Mouse (Mus musculus): Measurements from ENCODE around the gene Mkln1. TPM values are rescaled to one million over a fixed set of nuclear protein-coding genes. Genes with fewer than 3 reads are reported as not detected.

The Mkln1 gene
- polyA plus RNA-seq (2011; ENCODE audit: insufficient read length, low read depth, missing spikeins) = 156 and 161 TPM in 2 replicates

DNA sequence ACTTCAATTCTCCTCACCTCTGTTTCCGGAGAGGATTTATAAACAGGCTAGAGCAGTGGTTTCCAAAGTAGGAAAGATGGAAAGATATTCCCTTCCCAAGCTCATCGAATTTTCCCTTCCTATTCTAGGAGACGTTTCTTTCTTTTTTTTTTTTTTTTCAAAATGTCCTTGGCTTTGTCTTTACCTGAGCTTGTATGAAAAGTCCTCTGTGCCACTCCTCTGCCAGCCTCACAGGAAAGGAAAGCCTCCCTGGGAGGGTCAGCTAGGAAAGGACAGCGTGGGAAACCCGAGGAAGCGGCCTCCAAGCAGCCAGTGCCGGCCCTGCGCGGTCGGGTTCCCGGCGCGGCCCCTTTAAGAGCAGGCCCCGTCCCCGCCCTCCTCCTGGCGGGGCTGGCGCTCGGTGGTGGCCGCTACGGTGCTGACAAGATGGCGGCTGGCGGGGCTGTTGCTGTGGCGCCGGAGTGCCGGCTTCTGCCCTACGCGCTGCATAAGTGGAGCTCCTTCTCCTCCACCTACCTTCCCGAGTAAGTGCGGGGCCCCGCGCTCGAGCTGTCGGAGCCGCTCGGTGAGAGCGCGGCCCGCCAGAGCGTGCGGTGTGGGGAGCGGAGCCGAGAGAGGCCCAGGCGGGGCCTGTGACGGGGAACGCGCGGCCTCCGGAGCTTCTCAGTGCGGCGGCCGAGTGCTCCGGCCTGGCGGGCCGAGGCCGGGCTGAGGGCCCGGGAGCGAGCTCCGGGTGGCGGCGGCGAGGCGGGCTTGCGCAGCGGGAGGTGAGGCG lies at the start of gene Mkln1:
Gene Mkln1 (plus strand): TSS at position 305 of the 775 bp plus-strand sequence.
- Histone ChIP-seq H3K27ac (ENCODE audit: insufficient read depth, low read length) (peak within 1 kb of the TSS; percentile 56; the same call in 1 of the 2 replicates), H3K4me3 (ENCODE audit: insufficient read depth, low read length) (peak within 1 kb of the TSS; percentile 95), H3K4me1 (ENCODE audit: control insufficient read depth, insufficient read depth, low read length) (peaks cover 5% of the 10 kb centered on the region)
- TF ChIP-seq CTCF (IDR thresholded peaks at IDR 0.05; ENCODE audit: borderline replicate concordance, insufficient read depth, low read length) (no peak), POLR2A (IDR thresholded peaks at IDR 0.05; ENCODE audit: low read depth, low read length) (peak; percentile 75)

DNA sequence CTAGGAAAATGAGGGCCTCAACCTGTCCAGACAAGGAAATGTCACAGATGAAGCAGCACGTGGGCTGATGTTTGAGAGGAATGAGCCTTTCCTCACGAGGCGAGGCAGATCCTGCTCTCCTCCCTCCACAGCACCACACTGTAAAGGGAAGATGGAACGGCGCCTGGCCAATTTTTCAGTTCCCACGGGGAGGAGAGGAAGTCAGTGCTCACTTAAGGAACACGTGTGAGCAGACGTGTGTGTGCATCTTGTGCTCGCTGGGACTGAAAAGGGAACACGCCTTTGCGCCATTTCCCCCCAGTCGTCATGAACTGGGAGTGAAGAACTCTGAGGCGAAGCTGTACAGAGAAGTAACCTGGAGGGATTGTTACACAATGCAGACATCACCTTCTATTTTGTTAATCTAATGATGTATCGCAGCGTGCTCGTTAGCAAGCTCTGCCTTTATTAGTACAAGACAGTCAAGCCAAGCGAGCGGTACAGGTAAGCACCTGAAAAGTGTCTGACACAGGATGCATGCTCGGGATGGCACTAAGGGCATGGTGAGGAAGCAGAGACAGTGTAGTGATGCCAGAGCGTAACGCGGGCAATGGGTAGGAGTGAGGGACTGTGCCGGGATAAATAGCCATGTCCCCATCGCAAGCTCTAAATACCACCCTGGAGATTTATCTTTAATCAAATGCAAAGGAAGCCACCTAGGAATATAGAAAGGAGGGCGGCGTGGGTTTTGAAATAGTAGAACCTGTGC lies 41.9 kb upstream of the Mkln1 start:
- Histone ChIP-seq H3K4me1 (ENCODE audit: control insufficient read depth, insufficient read depth, low read length) (no peaks in the 10 kb centered on the region), H3K27ac (ENCODE audit: insufficient read depth, low read length) (no peak overlapping the region), H3K4me3 (ENCODE audit: insufficient read depth, low read length) (no peak overlapping the region)
- no peak for TF ChIP-seq CTCF (IDR thresholded peaks at IDR 0.05; ENCODE audit: borderline replicate concordance, insufficient read depth, low read length)
- no peak for TF ChIP-seq POLR2A (IDR thresholded peaks at IDR 0.05; ENCODE audit: low read depth, low read length)

DNA sequence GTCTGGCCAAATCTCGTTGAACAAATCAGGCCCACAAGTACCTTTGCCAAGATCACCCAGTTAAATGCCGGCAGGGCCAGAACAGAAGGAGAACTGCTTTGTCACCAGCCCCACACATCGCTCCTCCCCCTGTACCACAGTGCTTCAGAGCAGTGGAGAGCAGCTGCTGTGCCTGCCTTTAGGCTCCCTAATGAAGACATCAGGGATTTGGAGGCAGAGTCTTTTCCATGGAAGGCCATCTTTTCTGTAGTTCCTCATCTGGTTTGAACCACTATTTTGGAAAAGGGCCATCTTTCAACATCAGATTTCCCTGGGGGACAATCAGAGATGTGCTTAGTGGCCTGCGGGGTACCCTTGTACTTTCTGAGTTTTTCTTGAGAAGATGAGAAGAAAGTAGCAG lies 41.2 kb upstream of the Mkln1 start:
- H3K4me1 ChIP-seq (ENCODE audit: control insufficient read depth, insufficient read depth, low read length) = no peaks in the 10 kb centered on the region
- TF ChIP-seq CTCF (IDR thresholded peaks at IDR 0.05; ENCODE audit: borderline replicate concordance, insufficient read depth, low read length) (no peak), POLR2A (IDR thresholded peaks at IDR 0.05; ENCODE audit: low read depth, low read length) (no peak)
- H3K27ac ChIP-seq (ENCODE audit: insufficient read depth, low read length) = no peak overlapping the region
- no peak overlapping the region for H3K4me3 ChIP-seq (ENCODE audit: insufficient read depth, low read length)

DNA sequence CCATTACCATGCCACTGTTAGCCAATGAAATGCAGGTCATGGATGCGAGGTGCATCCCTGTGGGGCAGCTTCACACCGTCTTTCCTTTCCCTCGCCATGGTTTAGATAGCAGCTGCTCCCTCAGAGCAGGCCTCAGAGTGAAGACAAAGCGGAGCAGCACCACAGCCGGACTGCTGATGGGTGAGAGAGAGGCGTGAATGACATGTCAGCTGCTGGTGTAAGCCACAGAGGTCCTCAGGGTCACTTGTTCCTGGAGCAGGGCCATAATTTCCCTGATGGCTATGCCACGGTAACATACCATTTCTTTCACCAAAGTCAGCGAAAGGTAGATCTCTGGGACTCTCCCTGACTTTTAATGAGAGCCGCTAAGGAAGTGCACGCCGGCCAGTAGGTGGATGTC lies 35.9 kb upstream of the Mkln1 start:
- Histone ChIP-seq H3K4me1 (ENCODE audit: control insufficient read depth, insufficient read depth, low read length) (no peaks in the 10 kb centered on the region; the same call in 1 of the 2 replicates), H3K27ac (ENCODE audit: insufficient read depth, low read length) (no peak overlapping the region), H3K4me3 (ENCODE audit: insufficient read depth, low read length) (no peak overlapping the region)
- TF ChIP-seq POLR2A (IDR thresholded peaks at IDR 0.05; ENCODE audit: low read depth, low read length) (no peak), CTCF (IDR thresholded peaks at IDR 0.05; ENCODE audit: borderline replicate concordance, insufficient read depth, low read length) (no peak)

DNA sequence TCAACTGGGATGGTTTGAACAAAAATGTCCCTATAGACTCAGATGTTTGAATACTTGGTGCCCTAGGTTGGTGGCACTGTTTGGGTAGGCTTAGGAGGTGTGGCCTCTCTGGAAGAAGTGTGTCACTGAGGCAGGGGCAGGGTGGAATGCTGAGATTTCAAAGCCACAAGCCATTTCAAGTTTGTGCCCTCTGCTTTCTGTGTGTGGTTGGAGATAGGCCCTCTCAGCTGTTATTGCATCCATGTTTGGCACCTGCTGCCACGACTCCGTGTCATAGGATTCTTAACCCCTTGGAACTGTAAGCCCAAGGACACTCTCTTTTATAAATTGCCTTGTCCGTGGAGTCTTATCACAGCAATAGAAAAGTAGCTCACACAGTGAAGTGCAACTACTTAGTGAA lies 34.1 kb upstream of the Mkln1 start:
- Histone ChIP-seq H3K4me3 (ENCODE audit: insufficient read depth, low read length) (no peak overlapping the region), H3K27ac (ENCODE audit: insufficient read depth, low read length) (no peak overlapping the region), H3K4me1 (ENCODE audit: control insufficient read depth, insufficient read depth, low read length) (no peaks in the 10 kb centered on the region; the same call in 1 of the 2 replicates)
- TF ChIP-seq CTCF (IDR thresholded peaks at IDR 0.05; ENCODE audit: borderline replicate concordance, insufficient read depth, low read length) (no peak), POLR2A (IDR thresholded peaks at IDR 0.05; ENCODE audit: low read depth, low read length) (no peak)

DNA sequence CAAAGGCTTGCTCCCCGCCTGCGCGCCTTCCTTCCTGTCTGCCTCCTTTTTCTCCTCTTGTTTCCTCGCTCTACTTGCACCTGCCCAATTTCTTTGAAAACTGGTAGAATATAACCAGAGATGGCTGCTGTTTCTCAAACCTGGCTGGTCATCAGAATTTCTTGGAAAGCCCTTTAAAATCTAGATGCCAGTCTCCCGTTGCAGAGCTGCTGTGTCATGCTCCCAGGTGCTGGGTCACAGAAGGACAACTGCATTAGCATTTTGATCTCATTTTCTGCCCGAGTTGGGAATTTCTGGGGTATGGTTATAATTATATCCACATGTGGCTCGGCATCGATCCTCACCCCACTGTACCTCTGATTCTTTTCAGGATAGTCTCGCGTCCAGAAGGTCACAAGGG lies 30.6 kb upstream of the Mkln1 start:
- peaks cover 3% of the 10 kb centered on the region for H3K4me1 ChIP-seq (ENCODE audit: control insufficient read depth, insufficient read depth, low read length)
- TF ChIP-seq POLR2A (IDR thresholded peaks at IDR 0.05; ENCODE audit: low read depth, low read length) (no peak), CTCF (IDR thresholded peaks at IDR 0.05; ENCODE audit: borderline replicate concordance, insufficient read depth, low read length) (no peak)
- no peak overlapping the region for H3K4me3 ChIP-seq (ENCODE audit: insufficient read depth, low read length)
- no peak overlapping the region for H3K27ac ChIP-seq (ENCODE audit: insufficient read depth, low read length)

DNA sequence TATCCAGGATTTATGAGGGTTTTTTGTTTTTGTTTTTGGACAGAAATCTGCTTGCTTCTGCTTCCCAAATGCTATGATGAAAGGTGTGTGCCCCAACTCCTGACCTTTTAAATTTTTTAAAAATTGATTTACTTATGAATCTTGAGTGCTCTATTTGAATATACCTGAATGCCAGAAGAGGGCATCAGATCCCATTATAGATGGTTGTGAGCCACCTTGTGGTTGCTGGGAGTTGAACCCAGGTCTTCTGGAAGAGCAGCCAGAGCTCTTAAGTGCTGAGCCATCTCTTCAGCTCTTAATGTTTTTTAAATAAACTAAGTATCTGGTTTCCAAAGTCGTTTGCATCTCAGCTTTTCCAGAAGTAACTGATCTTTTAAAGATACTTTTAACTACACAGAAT lies 30.0 kb upstream of the Mkln1 start:
- no peak for TF ChIP-seq POLR2A (IDR thresholded peaks at IDR 0.05; ENCODE audit: low read depth, low read length)
- TF ChIP-seq CTCF (IDR thresholded peaks at IDR 0.05; ENCODE audit: borderline replicate concordance, insufficient read depth, low read length) = no peak
- H3K27ac ChIP-seq (ENCODE audit: insufficient read depth, low read length) = no peak overlapping the region
- peaks cover 3% of the 10 kb centered on the region for H3K4me1 ChIP-seq (ENCODE audit: control insufficient read depth, insufficient read depth, low read length)
- H3K4me3 ChIP-seq (ENCODE audit: insufficient read depth, low read length) = no peak overlapping the region

DNA sequence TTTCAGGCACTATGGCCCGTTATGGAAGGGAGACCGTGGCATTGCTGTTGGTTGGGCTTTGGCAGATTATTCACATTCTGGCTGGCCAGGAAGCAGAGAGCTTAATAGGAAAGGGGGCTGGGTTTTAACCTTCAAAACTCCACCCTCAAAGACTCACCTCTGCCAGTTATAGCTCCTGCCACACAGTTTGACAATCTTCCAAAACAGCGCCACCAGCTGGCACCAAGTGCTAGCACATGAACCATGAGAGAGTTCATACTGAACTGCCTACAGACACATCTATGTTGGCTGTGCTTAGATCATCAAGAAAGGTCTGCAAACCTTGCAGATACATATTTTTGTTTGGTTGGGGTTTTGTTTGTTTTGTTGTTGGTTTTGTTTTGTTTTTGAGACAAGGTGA lies 28.7 kb upstream of the Mkln1 start:
- TF ChIP-seq CTCF (IDR thresholded peaks at IDR 0.05; ENCODE audit: borderline replicate concordance, insufficient read depth, low read length) (no peak), POLR2A (IDR thresholded peaks at IDR 0.05; ENCODE audit: low read depth, low read length) (no peak)

DNA sequence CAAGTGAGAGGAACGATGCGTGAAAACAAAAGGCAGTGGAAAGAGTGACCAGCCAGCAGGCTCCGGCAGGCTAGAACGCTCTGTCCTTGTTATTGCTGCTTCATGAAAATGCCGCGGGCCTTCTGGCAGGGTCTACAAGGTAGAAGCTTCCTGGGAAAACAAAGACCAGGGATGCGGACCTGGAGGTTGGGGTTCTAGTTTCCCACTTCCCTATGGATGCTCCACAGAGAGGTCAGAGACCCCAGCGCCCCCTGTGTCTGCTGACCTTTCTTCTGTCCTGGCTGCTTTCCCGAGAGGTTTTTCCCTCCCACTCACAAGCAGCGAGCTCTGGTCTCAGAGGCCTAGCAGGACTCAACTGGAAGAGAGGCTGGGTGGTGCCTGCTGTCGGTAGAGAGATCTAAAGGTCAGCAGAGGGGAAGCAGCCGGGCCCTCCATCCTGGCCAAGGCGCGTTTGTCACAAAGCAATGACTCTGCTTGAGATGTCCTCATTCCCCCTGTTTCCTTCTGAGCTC lies 27.9 kb upstream of the Mkln1 start:
- Histone ChIP-seq H3K4me1 (ENCODE audit: control insufficient read depth, insufficient read depth, low read length) (peaks cover 3% of the 10 kb centered on the region; the same call in 1 of the 2 replicates), H3K27ac (ENCODE audit: insufficient read depth, low read length) (no peak overlapping the region), H3K4me3 (ENCODE audit: insufficient read depth, low read length) (no peak overlapping the region)
- TF ChIP-seq POLR2A (IDR thresholded peaks at IDR 0.05; ENCODE audit: low read depth, low read length) = no peak
- no peak for TF ChIP-seq CTCF (IDR thresholded peaks at IDR 0.05; ENCODE audit: borderline replicate concordance, insufficient read depth, low read length)

More for the DNA sequence above, 28.7 kb upstream of the Mkln1 start:
- Histone ChIP-seq H3K4me1 (ENCODE audit: control insufficient read depth, insufficient read depth, low read length) (peaks cover 3% of the 10 kb centered on the region; the same call in 1 of the 2 replicates), H3K4me3 (ENCODE audit: insufficient read depth, low read length) (no peak overlapping the region), H3K27ac (ENCODE audit: insufficient read depth, low read length) (no peak overlapping the region)

All from embryonic fibroblast, embryonic 13.5 days (primary cell).